Mouse (Mus musculus): ENCODE results near the gene Krt14. TPM values are rescaled to one million over a fixed set of nuclear protein-coding genes. Genes with fewer than 3 reads are reported as not detected.
"Not testable (repeated sequence)": the region's sequence is repeated elsewhere in the genome, so short reads cannot be mapped to it uniquely, and the experiment has no call there.

The Krt14 gene
- not detected in 2 replicates for total RNA-seq (2014; rRNA removed)
- not detected in 2 replicates for polyA plus RNA-seq (2012; rRNA removed)

- no peak within 1 kb of the TSS for H3K27ac ChIP-seq (replicated peaks; ENCODE audit: insufficient read depth, low read depth, low read length)
- no peaks in the 10 kb centered on the region for H3K36me3 ChIP-seq (ENCODE audit: control insufficient read depth, insufficient read depth, low read length)
- no peak within 1 kb of the TSS for H3K9ac ChIP-seq (ENCODE audit: low read depth, low read length)
- no peaks in the 10 kb centered on the region for H3K27me3 ChIP-seq (ENCODE audit: control insufficient read depth, insufficient read depth, low read length)
- no peaks in the 10 kb centered on the region for H3K4me1 ChIP-seq (ENCODE audit: control insufficient read depth, insufficient read depth, low read length)
- no peak within 1 kb of the TSS for H3K4me3 ChIP-seq (ENCODE audit: insufficient read depth, low read depth, low read length)
- H3K79me2 ChIP-seq (ENCODE audit: control insufficient read depth, insufficient read depth, low read length) = no peaks in the 10 kb centered on the region
- 85% methylated on average over 8 of the region's 8 CpGs for WGBS
- DNase-seq (ENCODE audit: extremely low read depth, low read depth, low spot score) = no peak
- TF ChIP-seq CTCF (IDR thresholded peaks at IDR 0.05; ENCODE audit: low read depth, low read length) = no peak
- no peak for TF ChIP-seq POLR2A (IDR thresholded peaks at IDR 0.05; ENCODE audit: extremely low read depth, insufficient read depth, low read length)
Observed at GRCm38 (mm10) chr11:100207498-100207897, at the start of gene Krt14. TSS of gene Krt14 (minus strand) at chr11:100207548.

GRCm38 (mm10) chr11:100255514-100255913 is 48.2 kb upstream of the Krt14 start:
- no peaks in the 10 kb centered on the region for H3K27me3 ChIP-seq (ENCODE audit: control insufficient read depth, insufficient read depth, low read length)
- H3K36me3 ChIP-seq (ENCODE audit: control insufficient read depth, insufficient read depth, low read length) = no peaks in the 10 kb centered on the region
- H3K4me3 ChIP-seq (ENCODE audit: insufficient read depth, low read depth, low read length) = no peak overlapping the region
- no peak overlapping the region for H3K9ac ChIP-seq (ENCODE audit: low read depth, low read length)
- TF ChIP-seq CTCF (IDR thresholded peaks at IDR 0.05; ENCODE audit: low read depth, low read length) = no peak
- no peak for TF ChIP-seq POLR2A (IDR thresholded peaks at IDR 0.05; ENCODE audit: extremely low read depth, insufficient read depth, low read length)
- no peaks in the 10 kb centered on the region for H3K4me1 ChIP-seq (ENCODE audit: control insufficient read depth, insufficient read depth, low read length)
- DNase-seq (ENCODE audit: extremely low read depth, low read depth, low spot score) = no peak
- H3K79me2 ChIP-seq (ENCODE audit: control insufficient read depth, insufficient read depth, low read length) = no peaks in the 10 kb centered on the region
- H3K27ac ChIP-seq (replicated peaks; ENCODE audit: insufficient read depth, low read depth, low read length) = no peak overlapping the region
- WGBS = 91% methylated on average over 6 of the region's 6 CpGs

DNA sequence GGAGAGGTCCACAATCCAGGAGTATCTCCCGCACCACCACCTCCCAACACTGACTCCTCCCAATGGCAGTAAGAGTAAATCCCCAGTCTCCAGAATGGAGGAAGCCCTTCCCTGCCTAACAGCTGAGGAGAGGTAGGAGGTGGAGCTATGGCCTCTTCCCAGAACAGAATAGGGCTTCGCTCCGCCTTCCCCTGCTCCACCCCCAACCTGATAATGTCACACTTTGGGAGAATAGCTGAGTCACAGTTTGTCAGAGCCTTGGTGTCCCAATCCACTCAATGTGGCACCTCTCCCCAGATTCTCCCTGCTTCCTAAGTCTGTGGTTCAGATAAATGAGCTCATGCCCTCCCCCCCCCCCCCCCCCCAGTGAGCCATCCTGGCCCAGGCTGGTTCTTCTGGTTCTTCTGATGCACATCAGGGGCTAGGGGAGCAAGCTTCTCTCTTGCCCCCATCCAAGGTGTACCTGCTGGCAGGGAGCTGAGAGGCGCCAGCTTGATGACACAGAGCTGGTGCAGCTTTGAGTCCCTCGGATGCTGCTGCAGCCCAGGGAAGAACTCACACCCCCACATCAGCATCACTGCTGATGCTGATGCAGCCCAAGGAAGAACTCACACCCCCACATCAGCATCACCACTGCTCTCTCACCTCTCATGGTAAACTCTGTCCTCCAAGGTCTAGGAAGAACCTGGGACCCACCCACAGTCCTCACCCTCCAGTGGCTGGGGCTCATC is 47.2 kb upstream of the Krt14 start:
- H3K27me3 ChIP-seq (ENCODE audit: control insufficient read depth, insufficient read depth, low read length) = no peaks in the 10 kb centered on the region

GRCm38 (mm10) chr11:100248852-100249465 is 41.6 kb upstream of the Krt14 start, which contains the start of gene Krt16:
TSS of gene Krt16 (minus strand) at chr11:100248902.
- DNase-seq (ENCODE audit: extremely low read depth, low read depth, low spot score) = no peak
- Histone ChIP-seq H3K79me2 (ENCODE audit: control insufficient read depth, insufficient read depth, low read length) (no peaks in the 10 kb centered on the region), H3K27me3 (ENCODE audit: control insufficient read depth, insufficient read depth, low read length) (no peaks in the 10 kb centered on the region), H3K4me1 (ENCODE audit: control insufficient read depth, insufficient read depth, low read length) (no peaks in the 10 kb centered on the region), H3K36me3 (ENCODE audit: control insufficient read depth, insufficient read depth, low read length) (no peaks in the 10 kb centered on the region), H3K27ac (replicated peaks; ENCODE audit: insufficient read depth, low read depth, low read length) (no peak within 1 kb of the TSS), H3K9ac (ENCODE audit: low read depth, low read length) (no peak within 1 kb of the TSS), H3K4me3 (ENCODE audit: insufficient read depth, low read depth, low read length) (no peak within 1 kb of the TSS)
- TF ChIP-seq CTCF (IDR thresholded peaks at IDR 0.05; ENCODE audit: low read depth, low read length) (no peak), POLR2A (IDR thresholded peaks at IDR 0.05; ENCODE audit: extremely low read depth, insufficient read depth, low read length) (no peak)
- 74% methylated on average over 7 of the region's 7 CpGs for WGBS

More for the DNA sequence above, 47.2 kb upstream of the Krt14 start:
- no peak for DNase-seq (ENCODE audit: extremely low read depth, low read depth, low spot score)
- H3K9ac ChIP-seq (ENCODE audit: low read depth, low read length) = no peak overlapping the region
- no peaks in the 10 kb centered on the region for H3K36me3 ChIP-seq (ENCODE audit: control insufficient read depth, insufficient read depth, low read length)
- H3K4me3 ChIP-seq (ENCODE audit: insufficient read depth, low read depth, low read length) = no peak overlapping the region
- H3K27ac ChIP-seq (replicated peaks; ENCODE audit: insufficient read depth, low read depth, low read length) = no peak overlapping the region
- 75% methylated on average over 5 of the region's 5 CpGs for WGBS
- TF ChIP-seq CTCF (IDR thresholded peaks at IDR 0.05; ENCODE audit: low read depth, low read length) = no peak
- no peak for TF ChIP-seq POLR2A (IDR thresholded peaks at IDR 0.05; ENCODE audit: extremely low read depth, insufficient read depth, low read length)
- H3K79me2 ChIP-seq (ENCODE audit: control insufficient read depth, insufficient read depth, low read length) = no peaks in the 10 kb centered on the region
- no peaks in the 10 kb centered on the region for H3K4me1 ChIP-seq (ENCODE audit: control insufficient read depth, insufficient read depth, low read length)

- H3K27ac ChIP-seq (replicated peaks; ENCODE audit: insufficient read depth, low read depth, low read length); H3K79me2 ChIP-seq (ENCODE audit: control insufficient read depth, insufficient read depth, low read length); H3K4me1 ChIP-seq (ENCODE audit: control insufficient read depth, insufficient read depth, low read length); H3K27me3 ChIP-seq (ENCODE audit: control insufficient read depth, insufficient read depth, low read length); DNase-seq (ENCODE audit: extremely low read depth, low read depth, low spot score); H3K4me3 ChIP-seq (ENCODE audit: insufficient read depth, low read depth, low read length); H3K36me3 ChIP-seq (ENCODE audit: control insufficient read depth, insufficient read depth, low read length); H3K9ac ChIP-seq (ENCODE audit: low read depth, low read length): not testable (repeated sequence)
- WGBS = 60% methylated on average over 7 of the region's 7 CpGs
Observed at GRCm38 (mm10) chr11:100246471-100246870, 39.1 kb upstream of the Krt14 start.

- not testable (repeated sequence) for H3K27me3 ChIP-seq (ENCODE audit: control insufficient read depth, insufficient read depth, low read length); H3K9ac ChIP-seq (ENCODE audit: low read depth, low read length); H3K79me2 ChIP-seq (ENCODE audit: control insufficient read depth, insufficient read depth, low read length); H3K4me3 ChIP-seq (ENCODE audit: insufficient read depth, low read depth, low read length); DNase-seq (ENCODE audit: extremely low read depth, low read depth, low spot score); H3K4me1 ChIP-seq (ENCODE audit: control insufficient read depth, insufficient read depth, low read length); H3K27ac ChIP-seq (replicated peaks; ENCODE audit: insufficient read depth, low read depth, low read length); H3K36me3 ChIP-seq (ENCODE audit: control insufficient read depth, insufficient read depth, low read length)
- 93% methylated on average over 4 of the region's 4 CpGs for WGBS
Observed at GRCm38 (mm10) chr11:100240272-100240671, 32.9 kb upstream of the Krt14 start.

Data from liver, adult 2 months (tissue).